Mouse (Mus musculus) MEL (cell line): ENCODE measurements around the gene Aff3. TPM values are rescaled to one million over a fixed set of nuclear protein-coding genes. Genes with fewer than 3 reads are reported as not detected.

ENCODE experiments used
- DNase-seq: peaks from one replicate; pipeline ENCODE4 v3.0.0; 2011; ENCODE audit warnings: low read depth, low spot score
- H3K27ac ChIP-seq: 2 replicates; pipeline ENCODE4 v1.5.1; 2012; ENCODE audit warnings: low read depth, mild to moderate bottlenecking, control low read depth, low read length, moderate library complexity; ENCODE audit not compliant: control insufficient read depth
- H3K27me3 ChIP-seq, 2 experiments: fragments of 150-350 bp in 1 of 2; sonication (generic) in 1 of 2; 2 replicates each; pipeline ENCODE4 v1.6.1; 2012; ENCODE audit warnings: low read length in 2 of 2, mild to moderate bottlenecking in 2 of 2, improper control_type of control experiment in 1 of 2, moderate library complexity in 1 of 2; ENCODE audit not compliant: insufficient read depth in 2 of 2, control insufficient read depth in 1 of 2
- H3K36me3 ChIP-seq, 2 experiments: 2 replicates each; pipeline ENCODE4 v1.6.1; 2012 to 2014; ENCODE audit warnings: low read length in 2 of 2, improper control_type of control experiment in 1 of 2, inconsistent platforms in 1 of 2, mild to moderate bottlenecking in 1 of 2; ENCODE audit not compliant: insufficient read depth in 2 of 2, control insufficient read depth in 1 of 2
- H3K4me1 ChIP-seq, 2 experiments: fragments of 150-350 bp in 1 of 2; sonication (generic) in 1 of 2; 2 replicates each; pipeline ENCODE4 v1.6.1; 2012; ENCODE audit warnings: low read length in 2 of 2, improper control_type of control experiment in 1 of 2, mild to moderate bottlenecking in 1 of 2; ENCODE audit not compliant: insufficient read depth in 2 of 2, control insufficient read depth in 1 of 2
- H3K4me3 ChIP-seq, 2 experiments: fragments of 150-350 bp in 1 of 2; sonication (generic) in 1 of 2; 2 replicates each; pipeline ENCODE4 v1.5.1; 2012; ENCODE audit warnings: low read depth in 2 of 2, low read length in 2 of 2, mild to moderate bottlenecking in 2 of 2, moderate library complexity in 2 of 2, control low read depth in 1 of 2, improper control_type of control experiment in 1 of 2; ENCODE audit not compliant: control insufficient read depth in 1 of 2, insufficient read depth in 1 of 2
- H3K79me2 ChIP-seq: 2 replicates; pipeline ENCODE4 v1.6.1; 2012; ENCODE audit warnings: mild to moderate bottlenecking, low read length, moderate library complexity; ENCODE audit not compliant: control insufficient read depth, poor library complexity, insufficient read depth
- H3K9ac ChIP-seq: 2 replicates; pipeline ENCODE4 v1.6.1; 2012; ENCODE audit warnings: low read depth, mild to moderate bottlenecking, control low read depth, low read length, moderate library complexity; ENCODE audit not compliant: control insufficient read depth, poor library complexity, severe bottlenecking
- H3K9me3 ChIP-seq: fragments of 150-350 bp; sonication (generic); replicated peaks from 2 replicates; pipeline ENCODE4 v1.6.1; 2012; ENCODE audit warnings: mild to moderate bottlenecking, low read length, improper control_type of control experiment, moderate library complexity; ENCODE audit not compliant: insufficient read depth
- CHD1 ChIP-seq: IDR thresholded peaks from 2 replicates; pipeline ENCODE4 v1.6.1; 2012; ENCODE audit warnings: low read depth, mild to moderate bottlenecking, inconsistent platforms, low read length, improper control_type of control experiment
- CTCF ChIP-seq, 3 experiments: IDR thresholded peaks in 2 of 3; conservative IDR thresholded peaks in 1 of 3; 2 replicates each; pipeline ENCODE4 v1.5.1; 2011 to 2012; ENCODE audit warnings: low read length in 3 of 3, low read depth in 2 of 3, mild to moderate bottlenecking in 2 of 3, improper control_type of control experiment in 1 of 3, inconsistent platforms in 1 of 3, mixed read lengths in 1 of 3, moderate library complexity in 1 of 3; ENCODE audit not compliant: control insufficient read depth in 1 of 3, insufficient read depth in 1 of 3, poor library complexity in 1 of 3, severe bottlenecking in 1 of 3
- E2F4 ChIP-seq: IDR thresholded peaks from 2 replicates; pipeline ENCODE4 v1.6.1; 2011; ENCODE audit warnings: low read depth, low read length, improper control_type of control experiment, borderline replicate concordance
- ETS1 ChIP-seq: IDR thresholded peaks from 2 replicates; pipeline ENCODE4 v1.6.1; 2012; ENCODE audit warnings: low read depth, mild to moderate bottlenecking, inconsistent platforms, low read length, improper control_type of control experiment, moderate library complexity
- GATA1 ChIP-seq: IDR thresholded peaks from 2 replicates; pipeline ENCODE4 v1.6.1; 2011; ENCODE audit warnings: low read depth, low read length, improper control_type of control experiment
- MAFK ChIP-seq: IDR thresholded peaks from 2 replicates; pipeline ENCODE4 v1.6.1; 2011; ENCODE audit warnings: low read depth, mild to moderate bottlenecking, low read length, improper control_type of control experiment, borderline replicate concordance
- MAX ChIP-seq: IDR thresholded peaks from 2 replicates; pipeline ENCODE4 v1.6.1; 2011; ENCODE audit warnings: low read length, improper control_type of control experiment
- MAZ ChIP-seq: IDR thresholded peaks from 2 replicates; pipeline ENCODE4 v1.6.1; 2012; ENCODE audit warnings: low read depth, mild to moderate bottlenecking, inconsistent platforms, low read length, improper control_type of control experiment
- MEF2A ChIP-seq: IDR thresholded peaks from 2 replicates; pipeline ENCODE4 v1.6.1; 2014; ENCODE audit warnings: low read depth, mild to moderate bottlenecking, inconsistent platforms, low read length, improper control_type of control experiment; ENCODE audit not compliant: poor library complexity, insufficient replicate concordance, severe bottlenecking; ENCODE audit errors: extremely low read depth
- MYB ChIP-seq: IDR thresholded peaks from 2 replicates; pipeline ENCODE4 v1.6.1; 2011; ENCODE audit warnings: mild to moderate bottlenecking, low read depth, low read length, improper control_type of control experiment
- POLR2A ChIP-seq, 2 experiments: IDR thresholded peaks; 2 replicates each; pipeline ENCODE4 v1.6.1; 2011 to 2012; ENCODE audit warnings: low read length in 2 of 2, mild to moderate bottlenecking in 2 of 2, control low read depth in 1 of 2, improper control_type of control experiment in 1 of 2, low read depth in 1 of 2, moderate library complexity in 1 of 2; ENCODE audit not compliant: control insufficient read depth in 1 of 2, insufficient read depth in 1 of 2, poor library complexity in 1 of 2
- POLR2AphosphoS2 ChIP-seq: IDR thresholded peaks from 2 replicates; pipeline ENCODE4 v1.6.1; 2011; ENCODE audit warnings: low read length, improper control_type of control experiment
- POLR2AphosphoS5 ChIP-seq: IDR thresholded peaks from 2 replicates; pipeline ENCODE4 v1.6.1; 2012; ENCODE audit warnings: low read depth, borderline replicate concordance, mild to moderate bottlenecking, inconsistent platforms, low read length, moderate library complexity, mixed read lengths
- RAD21 ChIP-seq: IDR thresholded peaks from 2 replicates; pipeline ENCODE4 v1.6.1; 2011; ENCODE audit warnings: mild to moderate bottlenecking, low read depth, low read length, improper control_type of control experiment
- SMC3 ChIP-seq: IDR thresholded peaks from 2 replicates; pipeline ENCODE4 v1.6.1; 2011; ENCODE audit warnings: low read depth, low read length, improper control_type of control experiment
- TAL1 ChIP-seq: IDR thresholded peaks from 2 replicates; pipeline ENCODE4 v1.6.1; 2012; ENCODE audit warnings: mild to moderate bottlenecking, inconsistent platforms, low read length, moderate library complexity, mixed read lengths
- UBTF ChIP-seq: IDR thresholded peaks from 2 replicates; pipeline ENCODE4 v1.6.1; 2012; ENCODE audit warnings: low read depth, mild to moderate bottlenecking, inconsistent platforms, low read length, improper control_type of control experiment, moderate library complexity, borderline replicate concordance; ENCODE audit not compliant: insufficient read depth
- USF1 ChIP-seq: IDR thresholded peaks from 2 replicates; pipeline ENCODE4 v1.6.1; 2014; ENCODE audit warnings: low read depth, mild to moderate bottlenecking, inconsistent platforms, low read length, improper control_type of control experiment, moderate library complexity
- ZKSCAN1 ChIP-seq: IDR thresholded peaks from 2 replicates; pipeline ENCODE4 v1.6.1; 2012; ENCODE audit warnings: low read depth, mild to moderate bottlenecking, inconsistent platforms, low read length, improper control_type of control experiment, moderate library complexity
- ZNF384 ChIP-seq: IDR thresholded peaks from 2 replicates; pipeline ENCODE4 v1.6.1; 2012; ENCODE audit warnings: low read depth, mild to moderate bottlenecking, inconsistent platforms, low read length, improper control_type of control experiment
- polyA plus RNA-seq, 2 experiments: library from polyadenylated mRNA; stranded (reverse) in 1 of 2; unstranded in 1 of 2; fragments of >175 nt in 1 of 2; fragments of >200 nt in 1 of 2; gene quantifications; 2 replicates each; pipeline versions ENCODE4 v1.2.1 to v1.2.4; 2012; ENCODE audit warnings: low replicate concordance in 2 of 2, low read depth in 1 of 2; ENCODE audit not compliant: insufficient read length in 2 of 2, insufficient read depth in 1 of 2, missing spikeins in 1 of 2
- total RNA-seq: library from RNA; depleted of rRNA; stranded (reverse); fragments of 300-350 nt; gene quantifications from 2 replicates; pipeline ENCODE4 v1.2.3, GENCODE M21; 2012

Gene Aff3
- total and polyA plus RNA-seq, 3 experiments: 18.5 to 41.1 (median 25.4) TPM

DNA sequence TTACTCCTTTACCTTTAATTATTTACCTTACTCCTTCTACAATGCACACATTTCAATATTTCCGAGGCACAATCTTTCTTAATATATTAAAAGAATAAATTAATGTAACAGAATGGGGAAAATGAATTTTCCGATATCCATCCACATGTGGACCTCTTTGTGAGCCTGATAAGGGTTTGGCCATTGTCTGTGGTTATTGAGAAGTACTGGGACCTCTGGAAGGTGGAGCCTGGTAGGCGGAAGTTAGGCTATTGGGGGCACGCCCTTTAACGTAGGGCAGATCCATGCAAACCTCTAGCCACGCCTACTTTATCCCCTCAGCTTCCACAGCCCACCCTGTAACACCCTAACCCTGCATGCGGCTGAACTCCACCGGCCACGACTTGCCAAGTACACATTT, 3.1 kb upstream of the Aff3 start (continued):
- TF ChIP-seq ZNF384 (no peak), ETS1 (peak; percentile 51; the same call in 1 of the 2 replicates), MAFK (no peak), UBTF (no peak), RAD21 (no peak), POLR2A (IDR thresholded peaks at IDR 0.05; ENCODE audit: control insufficient read depth in 1 of 2, insufficient read depth in 1 of 2, low read depth in 1 of 2, low read length in 2 of 2, poor library complexity in 1 of 2) (no peak; a peak in 1 of 4 replicates), USF1 (no peak), MEF2A (no peak), MAZ (0 out of 2 replicates have a peak, but pooled peaks have one; percentile 9), MAX (no peak; the same call in 1 of the 2 replicates), CTCF (IDR thresholded peaks at IDR 0.05 in 2 of 3, conservative IDR thresholded peaks at IDR 0.05 in 1 of 3; ENCODE audit: control insufficient read depth in 1 of 3, insufficient read depth in 1 of 3, low read depth in 2 of 3, low read length in 3 of 3, poor library complexity in 1 of 3, severe bottlenecking in 1 of 3) (no peak), POLR2AphosphoS5 (no peak), E2F4 (no peak), ZKSCAN1 (no peak), SMC3 (no peak)

DNA sequence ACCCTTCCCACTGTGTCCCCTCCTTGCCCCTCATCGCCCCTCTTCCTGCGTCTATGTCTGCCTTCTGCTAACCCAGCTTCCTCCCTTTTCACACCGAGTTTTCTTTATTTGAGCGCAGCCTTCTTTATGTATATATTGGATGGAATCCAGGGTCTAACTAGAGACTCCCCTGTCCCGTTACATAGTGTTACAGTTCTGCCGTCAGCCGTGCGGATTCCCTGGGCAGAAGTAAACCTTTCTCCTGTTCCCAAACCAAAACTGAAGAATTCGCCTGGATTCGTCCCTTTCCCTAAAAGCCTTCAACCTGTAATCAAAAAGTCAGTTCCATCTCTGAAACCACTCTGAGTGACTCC, 2.0 kb upstream of the Aff3 start:
- Histone ChIP-seq H3K79me2 (peaks cover 25% of the 10 kb centered on the region), H3K27me3 (no peaks in the 10 kb centered on the region), H3K9ac (no peak overlapping the region), H3K36me3 (peaks cover 4 to 52% of the 10 kb centered on the region in 2 experiments), H3K4me1 (peaks cover 54 to 57% of the 10 kb centered on the region in 2 experiments), H3K4me3 (no peak overlapping the region), H3K9me3 (no peaks in the 10 kb centered on the region), H3K27ac (no peak overlapping the region; the same call in 1 of the 2 replicates)
- no peak for DNase-seq
- TF ChIP-seq ZNF384 (no peak), TAL1 (no peak), MAX (no peak), CHD1 (no peak)

DNA sequence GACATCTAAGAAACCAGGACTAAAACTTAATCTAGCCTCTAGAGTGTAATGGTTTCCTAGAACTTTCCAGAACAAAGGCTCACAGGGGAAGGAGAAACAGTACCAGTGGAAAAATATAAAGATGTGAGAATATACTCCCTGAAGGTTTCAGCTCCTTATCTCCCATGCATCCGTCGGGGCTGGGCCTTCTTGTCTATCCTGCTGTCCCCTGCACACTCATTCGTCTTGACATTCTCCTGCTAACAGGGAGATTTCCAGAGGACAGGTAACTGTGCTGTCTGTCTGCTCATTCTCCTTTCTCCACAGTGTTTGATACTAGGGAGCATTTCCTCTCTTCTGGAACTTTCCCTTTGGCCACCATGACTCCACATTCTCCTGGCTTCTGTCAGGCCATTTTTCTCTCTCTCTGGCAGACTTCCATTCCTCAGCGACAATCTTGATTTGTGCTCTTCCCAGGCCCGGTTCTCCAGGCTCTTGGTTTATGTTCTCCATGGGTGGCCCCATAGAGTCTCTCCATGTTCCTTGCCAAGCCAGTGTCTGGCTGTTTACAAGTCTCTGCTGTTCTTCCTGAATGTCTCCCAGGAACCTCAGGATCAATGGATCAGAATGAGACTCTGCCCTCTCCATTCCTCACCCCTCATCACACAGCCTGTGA, 1.5 kb upstream of the Aff3 start:
- H3K79me2 ChIP-seq: peaks cover 25% of the 10 kb centered on the region
- H3K36me3 ChIP-seq: peaks cover 7 to 52% of the 10 kb centered on the region in 2 experiments
- TF ChIP-seq MAZ (no peak), GATA1 (peak; percentile 58), POLR2AphosphoS2 (no peak), MYB (no peak), ZKSCAN1 (no peak)
- H3K4me1 ChIP-seq: peaks cover 54% of the 10 kb centered on the region in 2 experiments
- H3K27me3 ChIP-seq: no peaks in the 10 kb centered on the region
- no peak overlapping the region; the same call in 1 of the 2 replicates for H3K9ac ChIP-seq
- peak; percentile 47 for DNase-seq
- H3K9me3 ChIP-seq: no peaks in the 10 kb centered on the region
- H3K4me3 ChIP-seq: no peak overlapping the region; a peak in 1 of 4 replicates
- peak overlapping the region; percentile 82 for H3K27ac ChIP-seq
